Mouse (Mus musculus) kidney, adult 8-10 months (tissue): ENCODE measurements at regions not wholly inside any gene's neighbourhood (a gene's known extent, or its start where the extent isn't known, plus 50 kb on each side); places are given as distances from the start of the nearest gene placed in this dataset.

Experiments
- DNase-seq, 2 experiments: peaks; one replicate each; pipeline ENCODE4 v3.0.0; 2022

DNA sequence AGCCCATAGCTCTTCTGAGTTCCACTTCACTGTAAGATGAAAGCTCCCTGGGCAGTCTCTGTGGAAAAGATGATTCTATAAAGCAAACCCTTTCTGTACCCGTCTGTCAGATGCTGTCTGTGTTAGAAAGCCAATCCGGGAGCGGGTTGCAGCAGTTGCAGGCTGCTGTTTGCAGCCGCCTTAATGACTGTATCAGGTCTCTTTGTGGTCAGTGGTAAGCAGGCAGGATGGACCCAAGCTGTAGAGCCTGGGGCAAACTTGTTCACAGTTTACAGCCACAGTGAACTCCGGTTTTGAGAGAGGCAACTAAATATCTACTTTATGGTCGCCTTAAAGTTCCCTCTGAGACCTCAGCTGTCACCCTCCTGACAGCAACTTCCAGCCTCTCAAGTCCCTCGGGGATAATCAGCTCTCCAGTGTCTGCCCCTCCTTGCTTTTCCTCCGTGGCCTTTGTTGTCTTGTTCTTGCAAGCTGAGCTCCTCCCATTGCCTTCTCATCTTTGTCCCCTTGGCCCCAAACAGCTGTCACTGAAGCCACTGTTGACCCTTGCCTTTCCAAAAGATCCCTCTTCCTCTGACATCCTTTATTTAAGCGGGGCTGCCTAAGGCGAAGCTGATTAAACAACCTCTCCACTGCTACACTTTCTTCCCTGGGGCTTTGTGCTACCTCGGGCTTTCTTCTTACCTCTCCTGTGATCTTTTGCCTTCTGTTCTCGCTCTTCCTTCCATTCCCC lies 565.1 kb downstream of the Bnc2 start:
- peak; percentile 23 to 41 for DNase-seq

DNA sequence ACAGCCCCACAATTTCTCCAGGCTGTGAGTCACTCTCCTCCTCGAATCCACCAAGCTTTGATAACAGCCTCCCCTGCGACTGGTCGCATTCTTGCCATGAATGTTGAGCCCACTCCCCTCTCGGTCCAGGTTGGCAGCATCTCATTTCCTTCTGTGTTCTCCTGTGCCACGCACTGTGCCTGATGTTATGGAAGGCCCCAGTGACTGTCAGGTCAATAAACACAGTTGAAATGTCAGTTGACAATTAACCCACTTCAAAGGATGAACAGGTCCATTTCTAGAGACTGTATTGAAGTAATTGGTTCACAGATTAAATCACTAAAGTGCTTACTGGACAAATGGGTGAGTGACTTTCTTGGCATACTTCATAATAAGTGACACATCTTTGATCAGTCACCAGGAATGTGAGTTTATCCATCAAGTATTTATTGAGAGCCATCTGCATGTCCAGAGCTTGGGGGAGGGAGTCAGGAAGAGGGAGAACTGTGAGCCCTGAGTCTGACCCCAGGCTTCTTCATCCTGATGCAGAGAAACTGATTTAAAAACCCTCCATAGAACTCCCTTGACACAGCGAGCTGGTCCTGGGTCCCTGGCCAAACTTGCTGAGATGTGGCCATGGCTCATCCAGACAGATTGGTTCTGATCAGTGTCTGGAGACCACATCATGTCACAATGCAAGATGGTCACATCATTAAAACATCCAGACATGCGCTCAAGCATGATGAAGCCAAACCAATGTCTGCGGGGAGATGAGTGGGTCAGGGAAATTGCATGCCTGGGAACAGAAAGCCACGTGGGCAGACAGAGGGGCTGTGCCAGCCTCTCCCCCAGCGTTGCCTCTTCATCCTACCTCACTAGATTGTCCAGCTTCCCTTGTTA lies 560.7 kb downstream of the Bnc2 start:
- DNase-seq = peak in 1 of 2 experiments; percentile 57

DNA sequence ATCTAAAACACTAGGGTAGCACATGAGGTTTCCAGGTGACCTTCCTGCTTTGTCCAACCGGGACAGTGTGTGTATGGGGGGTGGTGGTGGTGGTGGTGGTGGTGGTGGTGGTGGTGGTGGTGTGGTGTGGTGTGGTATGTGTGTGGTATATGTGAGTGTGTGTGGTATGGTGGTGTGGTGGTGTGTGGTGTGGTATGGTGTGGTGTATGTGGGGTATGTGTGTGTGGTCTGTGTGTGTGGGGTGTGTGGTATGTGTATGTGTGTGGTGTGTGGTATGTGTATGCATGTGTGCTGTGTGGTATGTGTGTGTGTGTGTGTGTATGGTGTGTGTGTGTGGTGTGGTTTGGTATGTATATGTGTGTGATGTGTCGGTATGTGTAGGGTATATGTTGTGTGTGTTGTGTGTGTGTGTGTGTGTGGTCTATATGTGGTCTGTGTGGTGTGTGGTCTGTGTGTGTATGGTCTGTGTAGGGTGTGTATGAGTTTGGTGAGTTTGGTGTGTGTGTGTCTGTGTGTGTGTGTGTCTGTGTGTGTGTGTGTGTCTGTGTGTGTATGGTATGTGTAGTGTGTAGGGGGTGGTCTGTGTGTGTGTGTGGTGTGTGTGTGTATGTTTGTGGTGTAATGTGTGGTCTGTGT lies 556.7 kb downstream of the Bnc2 start:
- DNase-seq = no peak

DNA sequence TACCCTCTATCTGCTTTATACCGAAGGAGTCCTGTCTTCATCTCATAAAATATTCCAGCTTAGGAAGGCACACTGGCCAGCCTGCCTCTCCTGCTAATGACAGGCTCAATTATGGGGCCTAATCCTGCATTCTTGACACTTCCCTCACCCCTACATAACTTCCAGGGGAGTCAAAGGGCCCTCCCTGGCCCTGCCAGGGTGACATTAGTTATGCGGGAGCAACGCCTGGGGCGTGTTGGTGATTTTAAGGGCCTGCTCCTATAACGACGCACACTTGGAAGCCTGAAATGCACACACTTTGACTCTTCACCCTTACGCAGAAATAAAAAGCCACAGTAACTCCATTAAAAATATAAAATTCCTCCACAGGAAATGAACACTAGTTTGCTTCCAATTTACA lies 555.5 kb downstream of the Bnc2 start:
- DNase-seq = no peak

DNA sequence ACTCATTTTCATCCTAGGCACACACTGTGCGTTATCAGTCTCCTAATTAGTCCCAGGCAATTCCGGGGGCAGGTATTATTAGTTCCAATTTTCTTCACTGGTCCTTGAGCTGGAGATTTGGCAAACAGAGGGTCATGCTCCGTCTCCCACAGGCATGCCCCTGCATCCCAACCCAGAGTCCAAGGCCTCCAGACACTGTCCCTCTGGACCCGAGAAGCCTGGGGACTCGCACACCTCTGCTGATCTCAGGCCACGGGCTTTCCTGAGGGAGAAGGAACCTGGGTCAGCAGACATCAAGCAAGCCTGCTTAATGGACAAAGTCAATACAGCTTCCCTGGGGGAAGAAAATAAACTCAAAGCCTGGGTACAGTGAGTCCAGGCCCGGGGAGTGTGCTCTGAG lies 554.7 kb downstream of the Bnc2 start:
- DNase-seq = no peak

DNA sequence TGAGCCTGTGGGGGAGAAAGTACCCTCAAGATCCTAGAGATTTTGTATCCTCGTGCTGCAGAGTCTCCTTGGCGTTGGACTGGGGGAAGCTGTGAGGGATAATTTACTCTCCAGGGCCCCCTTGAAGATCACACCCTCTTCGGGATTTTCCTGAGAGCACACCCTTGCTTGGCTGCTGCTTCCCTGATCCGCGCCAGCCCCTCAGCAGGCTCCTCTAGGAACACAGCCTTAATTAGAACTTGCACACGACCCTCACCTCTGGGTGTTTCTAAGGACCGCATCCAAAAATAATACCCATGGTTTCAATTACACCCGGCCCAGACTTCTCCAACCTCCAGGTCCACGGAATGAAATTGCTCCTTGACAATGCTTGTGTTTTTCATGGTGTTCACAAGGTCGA lies 553.6 kb downstream of the Bnc2 start:
- no peak for DNase-seq

DNA sequence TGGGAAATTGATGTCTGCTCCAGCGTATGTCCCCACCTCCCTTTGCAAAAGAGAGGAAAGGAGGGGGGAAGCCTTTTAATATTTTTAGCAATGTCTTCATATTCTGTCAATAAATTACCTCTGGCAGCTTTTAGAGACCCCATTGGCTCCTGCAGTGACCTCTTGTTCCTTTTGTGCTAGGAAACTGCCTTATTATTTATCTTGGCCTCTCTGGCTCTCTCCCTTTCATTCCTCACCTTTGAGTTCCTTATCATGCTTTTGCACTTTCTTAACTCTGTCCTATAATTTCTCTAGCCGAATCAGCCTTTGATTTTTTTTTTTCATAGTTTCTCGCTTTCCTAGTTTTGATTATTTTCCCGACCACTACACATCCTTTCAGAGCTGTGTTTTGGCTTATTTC lies 548.7 kb downstream of the Bnc2 start:
- DNase-seq = no peak

DNA sequence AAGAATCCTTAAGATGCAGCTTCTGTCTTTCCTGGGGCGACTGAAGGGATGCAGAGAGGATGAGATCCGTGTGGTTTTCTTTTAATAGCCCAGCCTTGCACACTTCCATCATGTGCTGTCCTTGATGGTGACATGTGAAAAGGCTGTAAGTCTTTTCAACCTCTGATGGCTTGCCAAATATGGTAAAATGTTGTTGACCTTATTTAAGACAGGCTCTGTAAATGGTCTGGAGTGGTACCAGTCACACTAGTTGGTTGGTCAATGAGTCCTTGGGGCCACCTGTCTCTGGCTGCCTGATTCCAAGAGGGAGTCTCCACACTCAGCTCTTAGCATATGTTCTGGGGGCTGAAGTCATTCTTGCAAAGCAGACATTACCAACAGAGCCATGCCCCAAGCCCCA lies 547.7 kb downstream of the Bnc2 start:
- no peak for DNase-seq

DNA sequence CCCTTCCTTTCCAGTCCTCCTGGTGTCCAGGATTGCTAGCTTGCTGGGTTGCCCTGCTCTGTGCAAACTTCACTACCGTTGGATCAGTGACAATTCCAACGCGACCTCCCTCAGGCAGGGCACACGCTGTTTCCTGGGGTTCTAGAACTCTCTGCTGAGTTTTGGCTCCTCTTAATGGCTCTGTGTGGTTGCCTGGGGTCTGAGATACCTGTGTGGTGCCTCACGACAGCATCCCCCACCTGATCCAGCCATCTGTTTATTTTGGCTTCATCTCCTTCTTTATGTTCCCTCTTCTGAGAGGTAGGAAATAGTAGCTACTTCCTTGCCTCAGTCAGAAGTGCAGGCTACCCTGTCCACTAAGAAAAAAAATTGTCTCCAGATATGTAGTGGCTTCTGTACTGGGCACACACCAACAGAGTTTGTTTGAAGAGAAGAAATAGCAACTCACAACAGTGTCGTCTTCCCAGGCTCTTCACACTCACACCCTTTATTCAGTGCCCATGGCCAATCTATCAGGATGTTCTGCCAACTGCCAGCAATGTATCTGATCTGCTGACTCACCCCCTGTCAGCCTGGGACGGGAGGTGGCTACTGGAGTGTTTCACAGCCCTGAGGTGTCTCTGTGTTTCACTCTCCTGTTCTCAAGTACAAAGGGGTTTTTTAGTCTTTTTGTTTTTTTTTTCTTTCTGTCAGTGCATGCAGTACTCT lies 544.1 kb downstream of the Bnc2 start:
- DNase-seq = no peak

DNA sequence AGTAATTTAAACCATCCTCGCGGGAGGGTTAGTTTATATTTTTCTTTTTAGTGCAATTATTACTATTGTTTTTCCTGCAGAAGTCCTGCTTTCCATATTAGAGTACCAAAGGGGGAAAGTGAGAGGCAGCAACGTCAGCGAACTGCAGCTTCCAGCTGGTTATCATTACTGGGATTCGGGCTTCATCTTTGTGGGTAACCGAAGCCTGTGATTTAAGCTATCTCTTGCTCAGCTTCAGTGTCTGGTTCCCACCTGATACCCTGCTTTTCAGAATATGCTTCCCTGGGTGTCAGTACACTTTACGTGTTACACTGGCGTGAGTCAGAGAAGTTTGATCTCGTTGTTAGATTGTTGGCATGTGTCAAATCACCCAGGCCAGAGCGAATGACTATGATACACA lies 539.3 kb downstream of the Bnc2 start:
- DNase-seq = no peak

DNA sequence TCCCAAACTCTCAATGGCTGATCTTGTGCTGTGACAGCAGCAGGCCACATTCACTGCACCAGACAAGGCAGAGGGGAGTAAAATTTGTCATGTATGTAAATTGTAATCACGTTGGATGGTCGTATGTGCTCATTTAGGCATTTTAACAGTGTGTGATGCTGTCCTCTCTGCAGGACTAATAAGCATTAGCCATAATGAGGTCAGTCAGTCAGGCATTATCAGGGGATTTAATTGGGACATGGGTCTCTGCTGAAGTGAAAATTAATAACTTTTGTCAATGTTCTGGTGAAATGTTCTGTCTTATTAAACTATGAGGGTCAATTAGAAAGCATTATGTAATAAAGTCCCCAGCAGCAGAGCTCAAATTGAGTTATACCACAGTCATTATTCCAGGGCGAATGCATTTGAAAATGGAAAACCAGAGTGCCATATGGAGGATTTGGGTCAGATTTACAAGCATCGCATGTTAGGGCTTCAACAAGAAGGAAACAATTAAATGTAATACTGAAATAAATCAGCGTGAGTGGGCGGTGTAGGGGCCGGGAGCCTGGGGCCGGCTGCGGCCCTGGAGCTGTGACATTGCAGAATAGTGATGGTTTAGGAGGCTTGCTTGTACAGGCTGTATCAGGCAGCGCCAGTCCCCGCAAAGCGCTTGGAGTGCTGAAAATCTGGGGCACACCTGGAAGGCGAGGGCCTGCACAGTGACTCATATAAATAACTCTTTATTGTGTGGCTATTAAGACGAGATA lies 537.7 kb downstream of the Bnc2 start:
- DNase-seq = no peak

DNA sequence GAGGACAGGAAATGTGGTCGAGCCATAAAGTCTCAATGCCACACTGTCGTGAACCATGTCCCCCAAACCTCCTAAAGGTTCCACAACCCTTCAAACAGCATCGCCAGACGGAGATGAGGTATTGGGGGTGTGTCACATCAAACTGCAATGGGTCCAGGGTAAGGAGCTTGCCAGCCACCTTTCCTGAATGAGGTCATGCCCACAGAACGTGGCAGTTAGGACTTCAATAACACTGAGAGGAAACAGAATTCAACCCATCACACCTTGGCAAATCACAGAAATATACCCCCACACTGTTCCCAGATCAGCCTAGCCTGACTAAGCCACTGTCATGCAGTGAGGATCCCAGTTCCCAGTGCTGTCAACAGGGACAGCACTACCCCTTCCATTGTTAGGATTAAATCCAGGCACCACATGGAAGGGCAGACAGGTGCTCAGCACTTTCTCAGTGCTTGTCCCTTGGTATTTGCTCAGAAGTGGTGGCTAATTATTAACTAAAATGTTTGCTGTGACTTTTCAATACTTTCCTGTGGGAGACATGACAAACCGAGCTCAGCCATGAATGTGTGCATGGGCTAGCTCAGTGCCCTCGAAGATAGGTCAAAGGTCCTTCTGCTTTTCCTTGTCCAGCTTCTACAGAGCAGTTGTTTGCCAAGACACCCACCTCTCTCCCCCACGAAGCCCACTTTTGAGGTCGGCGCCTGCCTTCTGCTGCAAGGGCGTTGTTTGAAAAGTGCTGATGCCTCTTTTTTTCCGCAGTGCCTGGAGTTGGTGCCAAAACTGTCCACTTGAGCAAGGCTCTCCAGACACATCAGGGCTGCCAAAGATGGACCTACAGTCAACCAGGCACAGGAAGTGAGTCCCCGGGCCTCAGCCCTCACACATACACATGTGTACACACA lies 525.7 kb downstream of the Bnc2 start:
- peak; percentile 58 to 67 for DNase-seq

DNA sequence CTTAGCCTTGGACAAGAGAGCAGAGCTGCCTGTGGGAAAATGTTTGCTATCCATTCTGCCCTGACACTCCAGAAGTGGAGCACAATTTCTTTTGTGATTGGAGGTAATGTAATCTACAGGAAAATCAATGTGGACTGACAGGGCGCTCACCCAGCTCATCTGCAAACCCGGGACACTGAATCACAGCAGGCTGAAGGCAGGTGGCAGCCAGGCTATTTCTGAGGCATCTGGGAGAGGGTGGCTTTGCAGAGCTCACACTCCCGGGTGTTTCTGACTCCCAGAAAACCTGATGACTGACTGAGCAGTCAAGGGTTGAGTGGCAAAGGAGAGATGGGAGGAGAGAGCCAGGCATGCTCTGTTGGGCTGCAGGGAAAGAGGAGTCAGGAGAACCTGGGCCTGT lies 524.4 kb downstream of the Bnc2 start:
- no peak for DNase-seq

DNA sequence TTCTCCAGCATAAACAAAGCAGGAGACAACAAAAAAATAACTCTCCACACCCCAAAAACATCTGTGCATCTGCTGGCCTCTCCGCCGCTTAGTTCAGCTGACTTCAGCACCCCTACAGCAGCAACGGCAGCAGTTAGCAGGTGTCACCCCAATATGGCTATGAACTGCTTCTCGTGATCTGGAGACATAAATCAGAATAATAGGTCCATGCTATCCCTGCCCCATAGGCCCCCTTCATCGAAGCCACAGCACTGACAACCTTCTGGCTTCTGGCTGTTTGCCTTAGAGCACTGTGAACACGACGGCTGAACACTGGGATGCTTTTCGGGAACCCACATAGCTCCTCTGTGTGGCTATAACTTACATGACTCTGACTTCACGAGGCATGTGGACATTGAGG lies 523.8 kb downstream of the Bnc2 start:
- DNase-seq = no peak

DNA sequence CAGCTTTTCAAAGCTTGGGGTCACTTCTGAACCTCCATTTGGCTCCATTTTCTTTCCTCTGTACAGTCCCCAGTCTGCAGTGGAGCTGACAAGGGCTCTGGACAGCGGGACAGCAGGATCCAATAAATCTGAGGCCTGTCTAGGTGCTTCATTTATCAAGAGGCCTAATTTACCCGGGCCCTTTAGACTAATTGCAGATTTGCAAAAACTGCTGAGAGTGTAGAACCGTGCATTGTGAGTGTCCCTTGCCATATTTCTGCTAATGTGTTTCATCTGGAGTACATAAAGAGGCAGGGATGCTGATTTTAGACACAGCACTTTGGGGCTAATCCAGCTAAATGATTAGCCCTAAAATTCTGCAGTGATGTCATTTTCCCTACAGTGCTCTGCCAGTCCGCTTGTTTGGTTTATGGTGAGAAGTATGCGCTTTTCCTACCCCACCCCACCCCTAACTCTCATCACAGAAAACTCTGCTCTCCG lies 523.1 kb downstream of the Bnc2 start:
- no peak for DNase-seq

DNA sequence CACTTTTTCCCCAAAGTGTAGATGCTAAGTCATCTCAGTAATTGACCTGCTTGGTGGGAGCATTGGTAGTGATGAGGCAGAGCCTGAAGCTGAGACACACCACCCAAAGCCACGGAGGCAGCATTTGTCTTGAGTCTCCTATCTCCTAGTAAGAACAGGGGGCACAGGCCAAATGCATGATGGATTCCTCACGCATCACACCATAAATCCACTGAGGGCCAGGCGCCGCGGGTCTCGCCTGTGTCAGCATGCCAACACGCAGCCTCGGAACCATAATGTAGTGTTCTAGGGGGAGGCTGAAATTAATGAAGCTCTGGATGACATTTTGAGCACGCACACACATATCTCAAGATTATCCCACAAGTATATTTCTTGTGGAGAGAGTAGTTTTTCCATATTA lies 521.5 kb downstream of the Bnc2 start:
- DNase-seq = no peak

DNA sequence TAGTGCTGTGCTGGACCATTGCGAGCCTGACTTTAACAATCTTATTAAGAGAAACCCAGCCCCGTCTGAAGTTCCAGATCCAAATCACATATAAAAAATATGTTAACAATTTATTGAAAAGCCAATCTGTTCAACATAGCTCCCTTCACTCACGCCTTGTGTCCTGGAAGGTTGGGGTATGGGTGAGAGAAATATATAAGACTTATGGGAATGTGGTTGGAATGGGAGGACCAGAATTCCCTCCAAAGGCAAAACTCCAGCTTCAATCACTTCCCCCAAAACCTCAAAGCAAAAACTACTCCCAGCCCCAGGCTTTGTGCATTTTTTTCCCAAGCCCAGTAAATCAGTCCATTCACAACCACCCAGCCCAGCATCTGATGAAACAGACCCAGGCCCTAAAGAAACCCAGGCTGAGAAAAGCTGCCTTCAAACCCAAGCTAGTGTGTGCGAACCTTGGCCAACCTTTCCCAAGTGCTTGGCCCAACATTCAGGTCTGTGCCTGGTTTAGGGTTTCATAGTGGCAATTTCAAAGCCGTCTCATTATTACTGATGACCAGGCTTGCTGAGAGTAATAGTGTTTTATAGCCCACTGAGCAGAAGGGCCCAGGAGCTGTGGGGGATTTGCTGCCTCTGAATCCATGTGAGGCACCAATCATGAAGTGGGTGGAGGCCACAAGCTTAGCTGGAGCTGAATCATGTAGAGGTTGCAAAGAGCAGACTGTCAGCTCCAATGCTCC lies 517.0 kb downstream of the Bnc2 start:
- no peak for DNase-seq

DNA sequence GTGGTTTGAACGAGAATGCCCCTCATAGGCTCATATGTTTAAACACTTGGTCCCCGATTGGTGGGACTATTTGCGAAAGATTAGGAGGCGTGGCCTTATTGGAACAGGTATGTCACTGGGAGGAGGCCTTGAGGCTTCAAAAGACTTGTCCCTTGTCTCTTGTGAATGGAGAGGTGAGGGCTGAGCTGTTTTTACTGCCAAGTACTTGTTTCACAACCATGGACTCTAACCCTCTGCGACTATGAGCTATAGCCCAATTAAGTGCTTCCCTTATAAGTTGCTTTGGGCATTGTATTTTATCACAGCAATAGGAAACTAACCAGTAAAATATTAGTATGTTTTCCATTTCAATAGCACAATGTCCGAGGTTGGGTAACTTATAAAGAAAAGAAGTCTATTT lies 511.7 kb downstream of the Bnc2 start:
- no peak for DNase-seq

DNA sequence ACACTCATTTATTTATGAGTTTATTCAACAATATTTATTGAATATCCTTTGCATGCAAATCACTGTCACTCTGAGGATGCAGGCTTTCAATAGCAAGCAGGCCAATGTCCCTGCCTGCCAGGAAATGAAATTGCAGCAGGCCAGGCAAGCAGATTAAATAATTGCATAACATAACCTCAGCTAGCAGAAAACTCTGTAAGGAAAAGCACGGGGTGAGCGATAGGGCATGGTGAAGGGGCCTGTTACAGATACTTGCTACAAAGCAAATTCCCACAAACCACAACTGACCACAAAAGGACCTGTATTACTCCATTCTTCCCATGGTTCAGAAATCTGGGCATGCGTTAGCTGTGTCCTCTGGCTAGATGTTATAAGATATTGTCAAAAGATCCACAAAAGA lies 509.8 kb downstream of the Bnc2 start:
- no peak for DNase-seq

DNA sequence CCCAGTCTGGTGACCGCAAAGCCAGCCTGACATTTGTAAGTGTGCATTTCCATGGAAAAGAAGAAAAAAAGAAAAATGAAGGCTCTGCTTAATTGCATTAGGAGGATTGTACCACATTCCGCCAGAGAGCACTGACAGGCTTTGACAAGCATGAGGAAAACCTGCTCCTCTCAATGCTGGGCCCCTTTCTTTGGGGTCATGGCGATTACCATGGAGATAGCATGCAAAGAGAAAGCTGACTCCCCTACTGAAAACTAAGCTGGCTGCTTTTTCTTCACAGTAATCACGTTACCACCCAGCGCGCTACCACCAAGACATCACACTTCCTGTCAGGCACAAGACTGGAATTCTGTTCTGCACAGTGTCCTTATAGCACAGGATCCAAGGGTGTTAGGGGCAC lies 502.2 kb downstream of the Bnc2 start:
- DNase-seq = no peak

DNA sequence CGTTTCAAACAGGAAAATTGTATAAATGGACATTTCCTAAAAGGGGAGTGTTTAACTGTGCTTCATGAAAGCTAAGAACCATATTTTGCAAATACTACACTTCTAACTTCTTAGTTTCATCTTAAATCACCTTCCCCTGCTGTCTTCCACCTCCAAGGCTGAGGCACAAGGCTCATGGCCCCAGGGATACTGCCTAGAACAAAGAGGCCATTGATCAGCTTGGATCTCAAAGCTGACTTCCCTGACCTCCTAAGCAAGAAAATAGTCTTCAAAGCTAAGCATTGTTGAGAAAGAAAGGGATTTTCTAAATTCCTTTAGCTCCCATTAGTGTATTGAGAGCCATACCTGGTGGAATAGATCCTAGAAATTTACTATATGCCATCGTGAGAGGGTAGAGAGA lies 501.6 kb downstream of the Bnc2 start:
- DNase-seq = no peak
